Mouse (Mus musculus) megakaryocyte, embryonic 14.5 days (primary cell): Measurements from ENCODE around the gene Ino80b. TPM values are rescaled to one million over a fixed set of nuclear protein-coding genes. Genes with fewer than 3 reads are reported as not detected.
A peak's percentile ranks its signal among the peaks of the same experiment; 100 is the strongest.

Experiments
- H3K27me3 ChIP-seq: replicated peaks from 2 replicates; pipeline ENCODE3; 2012; ENCODE audit warnings: inconsistent platforms
- H3K36me3 ChIP-seq: replicated peaks from 2 replicates; pipeline ENCODE3; 2012; ENCODE audit warnings: low read length, inconsistent platforms, mixed read lengths
- H3K4me1 ChIP-seq: 2 replicates; pipeline ENCODE4 v1.6.1; 2012; ENCODE audit warnings: inconsistent platforms
- H3K4me3 ChIP-seq: replicated peaks from 2 replicates; pipeline ENCODE3; 2012; ENCODE audit warnings: moderate library complexity, mild to moderate bottlenecking, inconsistent platforms
- H3K9me3 ChIP-seq: 2 replicates; pipeline ENCODE4 v1.6.1; 2012; ENCODE audit warnings: inconsistent platforms
- FLI1 ChIP-seq: IDR thresholded peaks from 2 replicates; pipeline ENCODE4 v1.6.1; 2012; ENCODE audit warnings: low read length, inconsistent platforms, mixed read lengths
- GATA1 ChIP-seq: IDR thresholded peaks from 3 replicates; pipeline ENCODE4 v1.6.1; 2012; ENCODE audit warnings: mixed read lengths, low read length, inconsistent platforms, borderline replicate concordance
- polyA plus RNA-seq: library from polyadenylated mRNA; stranded (reverse); fragments of >175 nt; gene quantifications from 2 replicates; pipeline ENCODE4 v1.2.3, GENCODE M21; 2012; ENCODE audit warnings: low replicate concordance; ENCODE audit not compliant: insufficient read depth

Gene Ino80b
- polyA plus RNA-seq, 1 experiment: 201 TPM

- peak overlapping the region; percentile 79 for H3K4me3 ChIP-seq
- peaks cover 47% of the 10 kb centered on the region for H3K36me3 ChIP-seq
- peaks cover 91% of the 10 kb centered on the region for H3K4me1 ChIP-seq
- no peaks in the 10 kb centered on the region for H3K9me3 ChIP-seq
- no peaks in the 10 kb centered on the region for H3K27me3 ChIP-seq
- no peak for TF ChIP-seq FLI1
- TF ChIP-seq GATA1: no peak
Observed at GRCm38 (mm10) chr6:83118825-83119733, 6.2 kb downstream of the Ino80b start.

- Histone ChIP-seq H3K4me3 (no peak overlapping the region), H3K9me3 (no peaks in the 10 kb centered on the region), H3K27me3 (no peaks in the 10 kb centered on the region), H3K36me3 (peaks cover 43% of the 10 kb centered on the region), H3K4me1 (peaks cover 91% of the 10 kb centered on the region)
- TF ChIP-seq FLI1: no peak
- no peak for TF ChIP-seq GATA1
Observed at GRCm38 (mm10) chr6:83118369-83118768, 6.9 kb downstream of the Ino80b start.

GRCm38 (mm10) chr6:83117616-83118015 is 7.6 kb downstream of the Ino80b start:
- no peaks in the 10 kb centered on the region for H3K27me3 ChIP-seq
- H3K9me3 ChIP-seq: no peaks in the 10 kb centered on the region
- peaks cover 38% of the 10 kb centered on the region for H3K36me3 ChIP-seq
- no peak for TF ChIP-seq GATA1
- H3K4me1 ChIP-seq: peaks cover 84% of the 10 kb centered on the region
- peak overlapping the region; percentile 38 for H3K4me3 ChIP-seq

GRCm38 (mm10) chr6:83117165-83117438 is 8.1 kb downstream of the Ino80b start:
- TF ChIP-seq GATA1: no peak
- no peak for TF ChIP-seq FLI1
- H3K36me3 ChIP-seq: peaks cover 40% of the 10 kb centered on the region
- no peaks in the 10 kb centered on the region for H3K9me3 ChIP-seq
- H3K4me1 ChIP-seq: peaks cover 82% of the 10 kb centered on the region
- H3K4me3 ChIP-seq: no peak overlapping the region
- H3K27me3 ChIP-seq: no peaks in the 10 kb centered on the region

- H3K4me3 ChIP-seq: peak overlapping the region; percentile 97
- peaks cover 45% of the 10 kb centered on the region for H3K36me3 ChIP-seq
- no peaks in the 10 kb centered on the region for H3K27me3 ChIP-seq
- TF ChIP-seq FLI1 (no peak), GATA1 (no peak)
- no peaks in the 10 kb centered on the region for H3K9me3 ChIP-seq
- H3K4me1 ChIP-seq: peaks cover 83% of the 10 kb centered on the region
Observed at GRCm38 (mm10) chr6:83116373-83117164, 8.7 kb downstream of the Ino80b start.

- H3K4me1 ChIP-seq: peaks cover 86% of the 10 kb centered on the region
- peaks cover 52% of the 10 kb centered on the region for H3K36me3 ChIP-seq
- H3K9me3 ChIP-seq: no peaks in the 10 kb centered on the region
- TF ChIP-seq GATA1 (no peak), FLI1 (no peak)
- no peaks in the 10 kb centered on the region for H3K27me3 ChIP-seq
- H3K4me3 ChIP-seq: peak overlapping the region; percentile 97
Observed at GRCm38 (mm10) chr6:83115682-83116372, 9.4 kb downstream of the Ino80b start.

- Histone ChIP-seq H3K27me3 (no peaks in the 10 kb centered on the region), H3K4me1 (peaks cover 86% of the 10 kb centered on the region), H3K4me3 (peak within 1 kb of the TSS; percentile 97), H3K36me3 (peaks cover 59% of the 10 kb centered on the region), H3K9me3 (no peaks in the 10 kb centered on the region)
- no peak for TF ChIP-seq GATA1
- TF ChIP-seq FLI1: peak; percentile 72; the same call in 1 of the 2 replicates
Observed at GRCm38 (mm10) chr6:83115011-83115671, 10.1 kb downstream of the Ino80b start, which contains the start of gene Mogs. Mogs (plus strand) TSS chr6:83115496.

- Histone ChIP-seq H3K4me3 (no peak overlapping the region), H3K4me1 (peaks cover 80% of the 10 kb centered on the region), H3K9me3 (no peaks in the 10 kb centered on the region)
Observed at GRCm38 (mm10) chr6:83111510-83112136, 13.6 kb downstream of the Ino80b start.

More at GRCm38 (mm10) chr6:83111510-83112136, 13.6 kb downstream of the Ino80b start:
- H3K27me3 ChIP-seq: no peaks in the 10 kb centered on the region
- H3K36me3 ChIP-seq: peaks cover 35% of the 10 kb centered on the region
- no peak for TF ChIP-seq GATA1
- no peak for TF ChIP-seq FLI1
